Mouse (Mus musculus) right cerebral cortex, postnatal 14 days (tissue): ENCODE results near the gene Oas1f.
"Not testable (repeated sequence)": the region's sequence is repeated elsewhere in the genome, so short reads cannot be mapped to it uniquely, and the experiment has no call there.

Experiments used
- DNase-seq: peaks from one replicate; pipeline ENCODE4 v3.0.0; 2022

The Oas1f gene

DNA sequence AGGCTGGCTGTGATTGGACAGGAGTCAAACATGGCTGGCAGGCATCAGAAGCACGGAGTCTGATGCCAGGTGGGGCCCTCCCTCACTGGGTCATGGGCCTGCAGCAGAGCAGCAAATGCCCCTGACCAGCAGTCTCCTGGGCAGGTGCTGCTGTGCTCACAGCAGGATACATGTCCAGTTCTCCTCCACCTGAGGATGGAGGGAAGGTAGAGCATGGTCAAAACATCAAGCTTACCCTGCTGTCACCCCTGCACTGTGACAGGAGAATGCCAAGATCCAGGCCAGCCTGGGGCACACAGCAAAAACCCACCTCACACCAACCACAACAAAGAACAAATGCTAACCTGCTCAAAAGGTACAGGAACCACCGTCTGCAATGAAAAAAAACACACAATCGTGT, 29.7 kb downstream of the Oas1f start:
- not testable (repeated sequence) for DNase-seq

DNA sequence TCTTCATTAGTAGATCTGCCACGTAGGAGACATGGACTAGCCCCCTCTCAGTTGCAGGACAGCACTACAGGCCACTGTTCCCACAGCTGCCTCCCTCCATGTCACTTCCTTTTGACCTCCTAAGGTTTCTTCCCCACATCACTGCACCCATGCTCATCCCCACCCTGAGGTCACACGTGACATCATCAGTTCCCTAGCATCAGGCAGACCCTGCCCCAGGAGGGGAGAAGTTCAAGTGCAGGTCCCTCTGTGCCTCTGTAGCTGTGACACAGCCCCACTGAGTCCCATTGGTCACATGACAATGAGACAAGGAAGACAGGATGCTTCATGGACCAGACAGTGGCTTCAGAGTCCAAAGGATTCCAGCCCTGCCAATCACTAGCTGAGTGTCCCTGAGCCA, 30.2 kb downstream of the Oas1f start:
- not testable (repeated sequence) for DNase-seq

DNA sequence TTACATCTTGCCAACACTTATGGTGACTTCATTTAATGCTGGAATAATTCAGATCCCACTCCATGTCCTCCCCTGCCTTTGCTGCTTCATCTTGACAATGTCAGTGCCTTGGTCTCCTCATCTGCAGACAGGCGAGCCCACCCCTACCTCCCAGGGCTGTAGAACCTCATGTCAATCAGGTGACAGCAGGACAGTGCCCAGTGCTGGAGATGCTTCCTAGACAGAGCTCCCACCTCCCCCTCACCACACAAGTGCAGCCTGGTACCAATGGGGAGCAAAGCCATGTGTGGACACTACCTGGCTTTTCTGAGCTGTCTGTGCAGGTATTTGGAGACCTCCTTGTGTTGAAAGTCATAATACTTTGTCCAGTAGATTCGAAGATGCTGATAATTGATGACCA, 31.6 kb downstream of the Oas1f start:
- DNase-seq = not testable (repeated sequence)

DNA sequence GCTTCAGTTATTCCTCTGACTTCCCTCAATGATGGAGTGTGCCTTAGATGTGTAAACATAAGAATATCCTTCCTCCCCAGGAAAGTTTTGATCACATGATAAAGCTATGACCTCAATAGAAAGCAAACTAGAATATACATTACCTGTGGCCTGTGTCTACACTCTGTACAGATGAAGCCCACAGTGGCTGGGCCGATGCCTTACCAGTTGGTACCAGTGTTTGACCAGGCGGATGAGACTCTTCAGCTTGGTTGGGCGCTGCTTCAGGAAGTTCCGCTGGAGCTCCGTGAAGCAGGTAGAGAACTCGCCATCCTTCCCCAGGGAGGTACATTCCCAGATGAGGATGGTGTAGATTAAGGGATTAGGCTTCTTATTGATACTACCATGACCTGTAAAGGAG, 34.5 kb downstream of the Oas1f start:
- DNase-seq = not testable (repeated sequence)

DNA sequence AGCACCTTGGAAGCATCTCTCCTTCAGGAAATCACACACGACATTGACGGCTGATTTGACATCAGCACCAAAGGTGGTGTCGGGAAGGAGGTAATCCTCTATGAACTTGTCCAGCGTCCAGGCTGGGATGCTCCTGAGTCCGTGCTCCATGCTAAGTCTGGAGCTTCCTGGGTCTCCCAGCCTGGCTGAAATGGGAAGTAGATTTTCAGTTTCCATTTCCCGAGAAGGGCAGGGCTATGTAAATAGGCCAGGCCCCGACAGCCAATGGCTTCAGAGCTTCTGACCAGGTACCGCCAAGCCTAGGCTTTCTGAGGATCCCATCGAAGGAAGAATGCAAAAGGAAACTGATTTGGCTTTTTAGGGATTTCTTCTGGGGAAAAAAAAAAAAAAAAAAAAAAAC, 40.2 kb downstream of the Oas1f start, which contains the start of gene Oas1g:
TSS of gene Oas1g (minus strand) at position 201 of the 400 bp plus-strand sequence.
- not testable (repeated sequence) for DNase-seq

DNA sequence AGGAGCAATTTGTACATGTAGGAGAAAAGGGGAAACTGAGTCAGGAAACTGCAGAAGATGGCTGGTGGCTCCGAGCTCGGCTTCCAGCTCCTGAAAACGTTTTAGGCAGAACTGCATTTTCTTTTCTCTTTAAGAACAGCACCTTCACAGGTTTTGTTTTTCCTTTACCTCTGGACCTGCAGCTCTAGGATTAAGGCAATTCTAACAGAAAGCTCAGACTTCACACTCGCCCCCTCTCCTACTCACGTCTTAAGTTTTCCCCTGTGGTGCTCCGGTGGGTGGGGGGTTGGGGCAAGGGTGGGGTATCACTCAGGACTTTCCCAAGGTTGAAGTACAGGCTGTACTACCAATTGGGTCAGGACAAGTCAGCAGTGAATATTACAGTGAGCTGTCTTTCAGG, 40.7 kb downstream of the Oas1f start:
- DNase-seq = no peak

DNA sequence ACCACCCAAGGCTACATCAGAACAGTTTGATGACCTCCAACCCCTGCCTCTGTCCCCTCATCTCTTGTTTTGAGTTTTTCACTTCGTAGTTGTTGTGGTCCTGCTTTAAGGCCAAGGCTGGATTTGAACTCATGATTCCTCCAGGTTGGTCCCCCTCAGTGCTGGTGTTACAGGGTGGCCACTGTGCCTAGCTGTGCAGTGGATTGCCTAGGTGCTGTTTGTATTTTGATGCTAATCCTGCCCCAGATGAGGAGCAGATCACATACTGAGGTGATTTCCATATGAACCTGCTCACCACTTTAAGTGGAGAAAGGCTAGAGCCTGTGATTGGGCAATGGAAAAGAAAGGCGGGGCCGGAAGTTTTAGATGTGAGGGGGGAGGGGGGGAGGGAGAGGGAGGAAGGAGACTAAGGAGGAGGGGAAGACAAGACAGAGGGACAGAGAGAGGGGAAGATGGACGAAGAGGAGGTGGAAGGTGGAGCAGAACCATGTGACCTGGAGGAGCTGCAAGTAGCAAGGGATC, 41.2 kb downstream of the Oas1f start:
- DNase-seq = not testable (repeated sequence)

DNA sequence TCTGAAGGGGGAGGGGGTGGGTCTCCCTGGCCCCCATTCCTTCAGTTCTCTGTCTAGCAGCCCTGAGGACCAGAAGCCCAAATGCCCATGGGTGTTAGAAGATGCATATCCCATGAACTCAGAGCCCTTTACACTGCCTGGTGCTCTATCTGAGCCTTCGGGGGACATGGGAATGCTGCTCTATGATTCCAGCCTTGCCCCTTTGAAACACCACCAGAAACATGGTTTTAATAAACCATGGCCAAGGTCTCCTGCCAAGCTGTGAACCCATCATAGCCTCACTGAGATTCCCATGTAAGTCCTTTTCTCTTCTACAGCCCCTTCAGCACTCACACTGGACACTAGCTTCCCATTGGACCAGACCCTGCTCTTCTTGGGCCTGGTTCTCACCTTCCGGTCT, 42.9 kb downstream of the Oas1f start:
- DNase-seq = no peak

DNA sequence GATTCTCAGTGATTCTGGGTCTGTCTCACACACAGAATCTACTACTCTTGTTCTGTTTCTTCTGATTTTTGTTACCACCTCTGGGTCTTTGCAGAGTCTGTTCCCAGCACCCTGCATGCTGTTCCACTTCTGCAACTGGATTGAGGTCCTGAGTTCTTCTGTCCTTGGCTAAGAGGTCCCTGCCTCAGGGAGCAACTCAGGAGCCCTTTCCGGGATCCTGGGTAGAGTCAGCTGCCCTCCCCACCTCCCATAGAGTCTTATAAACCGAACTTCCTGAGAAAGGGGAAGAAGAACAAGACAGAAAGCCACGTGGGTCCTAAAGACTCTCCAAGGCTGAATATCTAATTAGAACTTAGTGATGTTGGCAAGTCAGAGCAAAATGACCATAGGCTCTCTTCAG, 43.8 kb downstream of the Oas1f start:
- DNase-seq = no peak

DNA sequence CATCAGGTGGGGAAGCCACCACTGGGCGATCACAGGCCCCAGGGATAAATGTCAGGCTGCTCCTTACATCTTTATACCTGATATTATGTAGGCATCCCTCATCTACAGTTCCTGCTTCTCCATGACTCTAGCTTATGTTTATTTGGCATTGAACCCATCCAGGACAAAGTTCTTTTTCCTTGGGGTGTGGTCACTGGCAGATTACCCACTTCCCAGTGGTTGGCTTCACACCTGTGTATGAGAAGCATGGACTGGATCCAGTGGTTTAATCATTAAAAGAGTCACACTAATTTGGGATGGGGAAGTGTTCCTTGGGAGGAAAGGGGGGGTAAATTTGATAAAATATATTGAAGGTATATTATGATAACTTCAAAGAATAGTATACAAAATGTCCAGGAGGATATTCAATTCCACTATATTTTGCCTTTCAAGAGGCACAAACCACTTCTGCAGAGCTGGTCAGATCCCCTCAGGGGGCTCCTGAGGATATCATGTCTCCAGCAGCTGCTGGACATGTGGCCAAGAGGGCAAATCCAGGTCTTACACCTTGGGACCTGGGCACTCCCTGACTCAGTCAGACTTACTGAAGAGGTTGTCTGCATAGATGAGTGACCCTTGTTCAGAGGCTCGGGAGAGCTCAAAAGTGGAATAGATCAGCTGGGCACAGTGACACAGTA, 44.5 kb downstream of the Oas1f start:
- DNase-seq = not testable (repeated sequence)

DNA sequence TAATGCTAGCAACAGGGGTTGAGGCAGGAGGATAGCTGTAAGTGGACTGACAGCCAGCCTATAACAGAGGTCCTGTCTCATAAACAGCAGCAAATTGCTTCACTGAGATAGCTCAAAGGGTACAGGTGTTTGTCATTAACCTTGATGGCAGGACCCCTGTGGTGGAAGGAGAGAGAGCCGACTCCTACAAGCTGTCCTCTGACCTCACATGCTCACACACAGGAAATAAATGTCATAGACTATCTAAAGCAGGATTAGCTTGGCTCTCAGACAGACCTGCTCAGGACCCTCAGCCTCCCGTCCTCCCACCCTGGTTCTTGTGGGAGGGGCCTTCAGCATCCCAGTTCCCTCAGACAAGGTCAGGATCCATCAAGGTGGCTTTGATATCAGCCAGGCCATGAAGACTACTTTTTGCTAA, 45.1 kb downstream of the Oas1f start:
- DNase-seq = no peak

DNA sequence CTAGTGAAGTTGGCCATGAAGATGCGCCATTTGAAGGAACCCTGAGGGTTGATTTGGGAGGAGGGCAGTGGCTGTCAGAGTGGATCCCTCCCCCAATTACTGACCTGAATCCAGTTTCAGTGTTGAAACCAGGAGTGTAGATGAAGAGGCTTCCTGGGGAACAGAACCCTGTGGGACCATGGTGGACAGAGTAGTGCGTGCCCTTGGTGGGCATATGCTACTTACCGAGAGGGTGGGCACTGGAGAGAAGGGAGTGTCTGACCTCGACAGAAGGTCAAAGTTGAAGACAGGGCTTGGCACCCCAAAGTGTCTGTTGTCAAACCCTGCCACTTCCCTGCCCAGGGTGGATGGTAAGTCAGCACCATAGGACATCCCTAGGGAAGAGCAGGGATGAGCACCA, 46.7 kb downstream of the Oas1f start:
- not testable (repeated sequence) for DNase-seq

DNA sequence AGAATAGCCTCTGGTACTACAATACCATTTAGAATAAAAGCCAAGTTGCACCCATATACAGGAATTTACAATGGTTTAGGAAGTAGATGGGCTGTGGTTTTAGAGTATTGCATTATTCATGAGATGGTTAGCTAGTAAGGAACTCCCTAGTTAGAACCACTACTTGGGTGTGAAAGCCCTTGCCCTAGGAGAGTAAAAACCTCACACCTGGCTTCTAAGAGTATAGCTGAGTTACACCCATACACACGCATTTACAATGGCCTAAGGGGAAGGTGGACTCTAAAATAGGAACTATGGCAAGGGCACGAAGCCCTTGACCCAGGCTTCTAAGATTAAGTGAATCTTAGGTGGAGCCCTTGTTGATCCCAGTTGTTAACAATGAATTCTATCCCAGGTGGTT, 47.5 kb downstream of the Oas1f start:
- DNase-seq = not testable (repeated sequence)

DNA sequence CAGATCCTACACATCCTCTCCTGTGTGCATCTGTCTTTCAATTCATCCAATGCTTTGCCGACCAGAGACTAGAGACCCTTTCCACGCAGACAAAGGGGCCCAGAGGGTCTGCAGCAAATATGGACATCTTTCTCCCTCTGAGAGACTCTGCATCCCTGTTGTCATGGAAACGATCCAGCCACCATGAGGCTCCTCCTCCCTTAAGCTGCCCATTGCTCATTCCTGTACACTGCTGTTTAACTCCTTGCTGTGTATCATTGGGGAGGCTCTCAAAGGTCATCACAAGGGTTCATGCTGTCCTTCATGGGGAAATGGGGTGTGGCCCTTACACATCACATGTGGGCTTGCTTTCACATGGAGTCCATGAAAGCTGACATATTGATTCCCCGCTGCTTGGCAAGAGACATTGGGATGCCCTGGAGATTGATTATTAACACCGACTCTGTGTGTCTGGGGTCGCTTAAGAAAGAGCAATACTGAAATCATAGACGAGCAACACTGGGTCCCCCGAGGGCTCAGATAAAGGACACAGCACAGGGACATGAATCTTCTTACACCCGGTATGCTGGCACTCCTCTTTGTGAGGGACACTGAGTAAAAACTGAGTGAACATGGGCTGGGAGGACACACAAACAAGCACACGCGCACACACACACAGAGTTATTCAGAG, 48.2 kb downstream of the Oas1f start:
- no peak for DNase-seq

DNA sequence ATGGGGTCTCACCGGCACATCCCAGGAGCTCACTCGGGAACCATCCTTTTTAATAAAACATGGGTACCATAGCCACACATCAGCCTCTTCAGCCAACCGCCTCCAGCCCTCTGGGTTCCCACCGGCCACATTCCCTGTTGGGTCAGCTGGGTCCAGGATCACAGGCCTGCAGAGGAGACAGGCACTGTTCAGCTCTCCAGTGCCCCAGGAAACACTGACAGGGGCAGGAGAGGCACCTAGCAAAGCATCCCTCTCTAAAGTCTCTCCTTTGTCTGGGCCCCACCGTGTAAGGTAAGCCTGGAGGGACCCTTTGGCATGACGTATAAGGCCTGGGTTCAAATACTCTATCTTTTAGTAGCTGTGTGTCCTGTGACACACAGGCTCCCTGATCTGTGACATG, 51.1 kb downstream of the Oas1f start:
- no peak for DNase-seq

DNA sequence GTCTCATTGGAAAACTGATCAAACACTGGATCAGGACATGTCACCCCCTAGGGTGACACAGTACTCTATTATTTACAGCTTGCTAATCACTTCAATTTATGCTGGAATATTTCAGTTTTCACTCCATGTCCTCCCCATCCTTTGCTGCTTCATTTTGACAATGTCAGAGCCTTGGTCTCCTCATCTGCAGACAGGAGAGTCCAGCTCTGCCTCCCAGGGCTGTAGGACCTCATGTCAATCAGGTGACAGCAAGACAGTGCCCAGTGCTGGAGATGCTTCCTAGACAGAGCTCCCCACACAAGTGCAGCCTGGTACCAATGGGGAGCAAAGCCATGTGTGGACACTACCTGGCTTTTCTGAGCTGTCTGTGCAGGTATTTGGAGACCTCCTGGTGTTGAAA, 51.6 kb downstream of the Oas1f start:
- no peak for DNase-seq

DNA sequence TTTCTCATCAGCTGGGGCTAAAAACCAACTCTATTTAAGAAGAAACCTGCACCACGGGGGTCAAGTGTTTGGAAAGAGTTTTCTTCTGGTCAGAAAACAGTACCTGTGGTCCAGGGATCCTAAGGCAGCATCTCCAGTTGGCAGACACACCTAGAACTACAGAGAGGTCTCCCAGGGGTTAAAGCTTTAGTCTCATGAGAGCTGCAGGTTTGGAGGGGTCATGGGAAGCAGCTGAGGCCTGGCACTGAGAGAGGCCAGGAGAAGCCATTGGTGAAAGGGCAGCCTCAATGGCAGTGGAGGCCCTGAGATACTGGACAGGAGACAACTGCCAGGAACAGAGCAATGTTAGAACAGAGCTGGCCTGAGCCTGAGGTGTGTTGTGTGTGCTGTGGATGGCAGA, 53.5 kb downstream of the Oas1f start:
- no peak for DNase-seq

DNA sequence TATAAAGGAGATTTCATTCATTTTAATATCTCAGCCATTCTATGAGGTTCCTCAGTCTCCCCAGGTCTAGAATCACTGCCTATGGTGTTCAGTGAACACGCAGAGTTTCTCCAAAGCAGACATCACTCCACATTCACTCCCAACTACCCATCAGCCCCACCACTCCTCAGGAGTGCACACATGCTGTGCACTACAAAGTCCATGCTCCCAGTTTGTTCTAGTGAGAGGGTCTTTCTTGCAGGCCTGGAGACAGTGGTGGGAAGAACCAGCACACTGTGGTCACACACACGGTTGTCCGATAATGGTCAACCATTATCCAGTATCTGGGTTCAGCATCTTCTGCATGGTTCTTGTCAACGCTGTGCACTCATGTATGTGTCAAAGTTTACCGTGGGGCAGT, 54.9 kb downstream of the Oas1f start:
- DNase-seq = no peak

DNA sequence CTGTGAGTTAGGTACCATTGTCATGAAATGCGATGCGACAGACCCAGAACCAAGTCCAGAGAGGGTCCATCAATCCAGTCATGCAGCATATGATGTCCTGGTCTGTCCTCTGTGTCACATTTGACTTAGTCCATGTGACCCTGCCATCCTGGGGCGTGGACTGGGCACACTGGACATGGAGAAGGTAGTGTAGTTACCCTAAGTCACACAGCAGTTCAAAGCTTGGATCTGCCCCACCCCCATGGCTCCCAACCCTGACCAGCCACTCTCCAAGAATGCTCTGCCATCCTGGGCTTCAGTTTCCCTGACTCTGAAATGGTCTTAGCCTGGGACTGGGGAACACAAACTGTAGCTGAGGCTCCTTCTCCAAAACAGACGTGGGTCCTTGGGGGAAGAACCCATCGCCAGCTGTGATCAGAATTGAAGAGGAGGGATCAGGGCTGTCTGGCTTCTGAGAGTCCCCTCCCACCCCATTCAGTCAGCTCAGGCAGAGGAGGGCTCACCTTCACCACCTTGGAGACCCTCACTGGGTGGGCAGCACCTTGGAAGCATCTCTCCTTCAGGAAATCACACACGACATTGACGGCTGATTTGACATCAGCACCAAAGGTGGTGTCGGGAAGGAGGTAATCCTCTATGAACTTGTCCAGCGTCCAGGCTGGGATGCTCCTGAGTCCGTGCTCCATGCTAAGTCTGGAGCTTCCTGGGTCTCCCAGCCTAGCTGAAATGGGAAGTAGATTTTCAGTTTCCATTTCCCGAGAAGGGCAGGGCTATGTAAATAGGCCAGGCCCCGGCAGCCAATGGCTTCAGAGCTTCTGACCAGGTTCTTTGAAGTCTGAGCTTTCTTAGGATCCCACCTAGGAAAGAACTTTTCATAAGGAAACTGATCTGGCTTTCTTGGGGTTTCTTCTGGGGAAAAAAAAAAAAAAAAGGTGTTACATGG, 59.9 kb downstream of the Oas1f start, which contains the start of gene Oas1a:
TSS of gene Oas1a (minus strand) at position 731 of the 943 bp plus-strand sequence.
- not testable (repeated sequence) for DNase-seq
